Comparison of ENCODE assay signal across 30 mouse cellular contexts in the genomic region with DNA sequence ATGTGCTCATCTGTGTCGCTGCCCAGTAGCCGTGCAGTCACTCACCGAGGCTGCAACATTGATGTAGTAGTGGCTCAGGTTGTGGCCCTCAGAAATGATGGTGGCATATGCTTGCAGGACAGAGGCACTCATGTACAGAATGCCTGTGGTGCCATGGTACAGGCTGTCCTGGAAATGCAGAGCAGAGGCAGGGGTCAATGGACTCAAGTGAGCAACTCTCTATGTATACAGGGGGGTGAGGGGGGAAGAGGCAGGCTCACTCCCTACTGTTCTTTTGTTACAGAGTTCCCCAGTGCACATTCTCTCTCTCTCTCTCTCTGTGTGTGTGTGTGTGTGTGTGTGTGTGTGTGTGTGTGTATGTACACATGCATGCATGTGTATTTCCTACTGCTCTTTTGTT. TPM values are rescaled to one million over a fixed set of nuclear protein-coding genes. Genes with fewer than 3 reads are reported as not detected.
"Had no signal": no experiment of that assay in that cellular context is flagged by ENCODE, and none has a peak within 500 bp of the region (broad histone marks: within the 10 kb centered on the region; RNA-seq: fewer than 3 reads in every experiment).

No protein-coding gene starts in this region.

- ATAC-seq: forebrain, embryonic 13.5 days; forebrain, embryonic 14.5 days; forebrain, embryonic 15.5 days; forebrain, embryonic 16.5 days; forebrain, postnatal 0 days had no signal

- H3K4me1 ChIP-seq: embryonic facial prominence, embryonic 12.5 days; embryonic facial prominence, embryonic 13.5 days; embryonic facial prominence, embryonic 15.5 days; forebrain, embryonic 12.5 days; forebrain, embryonic 13.5 days; forebrain, embryonic 15.5 days had no signal

- H3K36me3 ChIP-seq: embryonic facial prominence, embryonic 10.5 days; embryonic facial prominence, embryonic 12.5 days; embryonic facial prominence, embryonic 13.5 days; embryonic facial prominence, embryonic 15.5 days; forebrain, embryonic 10.5 days; forebrain, embryonic 12.5 days; forebrain, embryonic 15.5 days had no signal

- H3K4me2 ChIP-seq: embryonic facial prominence, embryonic 12.5 days; embryonic facial prominence, embryonic 13.5 days; embryonic facial prominence, embryonic 15.5 days; forebrain, embryonic 12.5 days; forebrain, embryonic 13.5 days; forebrain, embryonic 15.5 days had no signal

- H3K27ac ChIP-seq: embryonic facial prominence, embryonic 10.5 days; embryonic facial prominence, embryonic 12.5 days; embryonic facial prominence, embryonic 13.5 days; embryonic facial prominence, embryonic 15.5 days; forebrain, embryonic 10.5 days; forebrain, embryonic 12.5 days; forebrain, embryonic 13.5 days; forebrain, embryonic 15.5 days; gastrocnemius, adult 2 months had no signal

- DNase-seq: cerebellum, adult 18-20 months; cerebellum, adult 2 months; cerebellum, adult 8-10 months; cerebellum, adult 9-10 months; cerebellum, adult 9-11 months; cerebellum, postnatal 10 days; cerebellum, postnatal 14 days; cerebellum, postnatal 25 days; cerebellum, postnatal 36 days; embryo, embryonic 11 days; forebrain, postnatal 0 days; gastrocnemius, adult 2 months; gastrocnemius, postnatal 10 days; gastrocnemius, postnatal 14 days; gastrocnemius, postnatal 25 days; gastrocnemius, postnatal 36 days; heart, adult 18-20 months had no signal

- H3K9me3 ChIP-seq: embryonic facial prominence, embryonic 10.5 days; embryonic facial prominence, embryonic 12.5 days; embryonic facial prominence, embryonic 13.5 days; embryonic facial prominence, embryonic 15.5 days; forebrain, embryonic 10.5 days; forebrain, embryonic 12.5 days; forebrain, embryonic 13.5 days; forebrain, embryonic 15.5 days had no signal

- H3K27me3 ChIP-seq: embryonic facial prominence, embryonic 12.5 days; embryonic facial prominence, embryonic 13.5 days; embryonic facial prominence, embryonic 15.5 days; forebrain, embryonic 12.5 days; forebrain, embryonic 13.5 days; forebrain, embryonic 15.5 days had no signal

- H3K4me3 ChIP-seq: embryonic facial prominence, embryonic 10.5 days; embryonic facial prominence, embryonic 12.5 days; embryonic facial prominence, embryonic 13.5 days; embryonic facial prominence, embryonic 15.5 days; erythroblast, embryonic 14.5 days; forebrain, embryonic 10.5 days; forebrain, embryonic 12.5 days; forebrain, embryonic 13.5 days; forebrain, embryonic 15.5 days; gastrocnemius, adult 2 months had no signal

- H3K9ac ChIP-seq: embryonic facial prominence, embryonic 12.5 days; embryonic facial prominence, embryonic 13.5 days; embryonic facial prominence, embryonic 15.5 days; forebrain, embryonic 12.5 days; forebrain, embryonic 13.5 days; forebrain, embryonic 15.5 days; forebrain, postnatal 0 days had no signal

RNA-seq across cellular contexts. Expression of a gene that starts 20.9 kb away (rescaled TPM):
- total RNA-seq: common myeloid progenitor, adult 5-6 weeks; granulocyte monocyte progenitor cell, adult 5-6 weeks had no signal
- polyA plus RNA-seq: erythroblast, embryonic 14.5 days had no signal

RNA-seq across cellular contexts. Expression of a gene that starts 52.3 kb away (rescaled TPM):
- total RNA-seq: common myeloid progenitor, adult 5-6 weeks; granulocyte monocyte progenitor cell, adult 5-6 weeks had no signal
- polyA plus RNA-seq: erythroblast, embryonic 14.5 days had no signal
